Mouse (Mus musculus) hindbrain, embryonic 12.5 days (tissue): ENCODE results near the gene Il18rap. TPM values are rescaled to one million over a fixed set of nuclear protein-coding genes. Genes with fewer than 3 reads are reported as not detected.

Experiments used
- ATAC-seq: fragments of 200-750 bp; cut with Nextera tagmentation; 2 replicates; pipeline ENCODE4 v1.8.0; 2017; ENCODE audit warnings: moderate TSS enrichment; ENCODE audit not compliant: low FRiP score
- H3K27ac ChIP-seq: fragments of 300-500 bp; sonication (generic); 2 replicates; pipeline ENCODE4 v1.5.1; 2016; ENCODE audit warnings: mild to moderate bottlenecking
- H3K27me3 ChIP-seq: fragments of 300-500 bp; sonication (generic); 2 replicates; pipeline ENCODE4 v1.6.1; 2016; ENCODE audit warnings: mild to moderate bottlenecking
- H3K36me3 ChIP-seq: fragments of 300-500 bp; sonication (generic); 2 replicates; pipeline ENCODE4 v1.6.1; 2016; ENCODE audit warnings: mild to moderate bottlenecking
- H3K4me1 ChIP-seq: fragments of 300-500 bp; sonication (generic); 2 replicates; pipeline ENCODE4 v1.6.1; 2016
- H3K4me2 ChIP-seq: fragments of 300-500 bp; sonication (generic); replicated peaks from 2 replicates; pipeline ENCODE4 v1.6.1; 2016; ENCODE audit warnings: mild to moderate bottlenecking
- H3K4me3 ChIP-seq: fragments of 300-500 bp; sonication (generic); 2 replicates; pipeline ENCODE4 v1.5.1; 2016; ENCODE audit warnings: mild to moderate bottlenecking
- H3K9ac ChIP-seq: fragments of 300-500 bp; sonication (generic); 2 replicates; pipeline ENCODE4 v1.6.1; 2016; ENCODE audit warnings: mild to moderate bottlenecking, moderate library complexity
- H3K9me3 ChIP-seq: fragments of 300-500 bp; sonication (generic); replicated peaks from 2 replicates; pipeline ENCODE4 v1.6.1; 2016; ENCODE audit warnings: mild to moderate bottlenecking
- WGBS: fragments of 180-500 bp; shearing (Covaris S2); methylation state at CpG from one replicate; pipeline ENCODE4 v1.1.7; 2016; 5-methylcytosine and 5-hydroxymethylcytosine counted together
- polyA plus RNA-seq: library from polyadenylated mRNA; unstranded; fragments of >200 nt; fragmentation: Nextera tagmentation; extraction: Ambion mirVana; gene quantifications from 2 replicates; pipeline ENCODE4 v1.2.1, GENCODE M21; 2016

Il18rap gene
- polyA plus RNA-seq, 1 experiment from 2014 or later, result 0.12 TPM

GRCm38 (mm10) chr1:40499708-40500107 lies 15.5 kb upstream of the Il18rap start:
- no peak overlapping the region for H3K9ac ChIP-seq
- no peak overlapping the region for H3K4me2 ChIP-seq
- no peak overlapping the region for H3K4me3 ChIP-seq
- no peak overlapping the region for H3K27ac ChIP-seq
- no peaks in the 10 kb centered on the region for H3K36me3 ChIP-seq
- H3K9me3 ChIP-seq, result no peaks in the 10 kb centered on the region
- no peak for ATAC-seq
- no peaks in the 10 kb centered on the region for H3K27me3 ChIP-seq
- 93% methylated on average over 1 of the region's 1 CpGs for WGBS
- no peaks in the 10 kb centered on the region for H3K4me1 ChIP-seq

GRCm38 (mm10) chr1:40501126-40501525 lies 14.0 kb upstream of the Il18rap start:
- WGBS, result 87% methylated on average over 4 of the region's 4 CpGs
- H3K9ac ChIP-seq, result no peak overlapping the region
- ATAC-seq, result no peak
- H3K27me3 ChIP-seq, result no peaks in the 10 kb centered on the region
- no peaks in the 10 kb centered on the region for H3K36me3 ChIP-seq
- no peaks in the 10 kb centered on the region for H3K9me3 ChIP-seq
- H3K4me1 ChIP-seq, result no peaks in the 10 kb centered on the region
- no peak overlapping the region for H3K4me3 ChIP-seq
- H3K4me2 ChIP-seq, result no peak overlapping the region
- no peak overlapping the region for H3K27ac ChIP-seq

DNA sequence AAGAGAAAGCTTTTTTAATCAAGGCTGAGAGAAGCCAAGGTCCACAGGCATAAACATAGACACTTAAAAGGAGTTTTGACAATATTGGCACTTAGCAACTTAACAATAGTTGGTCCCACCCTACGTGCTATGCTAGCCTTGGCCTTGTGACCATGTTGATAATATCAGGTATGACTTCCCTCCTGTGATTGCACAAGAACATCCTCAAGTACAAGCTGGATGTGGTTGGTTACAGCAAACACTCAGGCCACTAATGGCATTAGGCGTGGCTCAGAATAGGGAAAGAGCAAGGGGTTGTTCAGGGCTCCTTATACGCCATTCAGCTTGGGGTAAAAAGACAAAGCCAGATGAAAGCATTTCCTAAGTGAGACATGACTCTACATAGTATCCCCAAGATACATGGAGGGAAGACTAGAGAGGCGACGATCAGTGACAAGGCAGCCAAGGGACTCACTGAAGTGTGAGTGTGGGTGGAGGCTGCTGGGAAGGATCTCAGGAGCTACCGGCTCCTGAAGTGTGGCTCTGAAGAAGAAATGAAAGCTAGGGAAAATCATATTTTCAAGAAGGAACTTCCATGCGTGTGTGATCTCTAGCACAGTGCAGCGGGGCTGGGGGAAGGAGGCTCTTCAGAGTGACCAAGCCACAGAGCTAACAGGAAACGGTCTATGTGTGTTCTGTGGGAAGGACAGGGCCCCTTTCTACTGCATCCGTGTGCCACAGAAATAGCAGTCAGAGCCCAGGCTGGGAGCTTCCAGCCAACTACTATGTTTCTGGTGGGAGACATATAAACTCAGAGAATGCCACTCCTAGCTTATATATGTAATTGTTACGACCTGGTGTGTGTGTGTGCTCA lies 13.4 kb upstream of the Il18rap start:
- WGBS, result 91% methylated on average over 11 of the region's 11 CpGs
- no peak for ATAC-seq
- no peaks in the 10 kb centered on the region for H3K4me1 ChIP-seq
- no peaks in the 10 kb centered on the region for H3K36me3 ChIP-seq
- H3K27me3 ChIP-seq, result no peaks in the 10 kb centered on the region
- H3K4me2 ChIP-seq, result no peak overlapping the region
- H3K9me3 ChIP-seq, result no peaks in the 10 kb centered on the region
- no peak overlapping the region for H3K9ac ChIP-seq
- no peak overlapping the region for H3K4me3 ChIP-seq
- H3K27ac ChIP-seq, result no peak overlapping the region

DNA sequence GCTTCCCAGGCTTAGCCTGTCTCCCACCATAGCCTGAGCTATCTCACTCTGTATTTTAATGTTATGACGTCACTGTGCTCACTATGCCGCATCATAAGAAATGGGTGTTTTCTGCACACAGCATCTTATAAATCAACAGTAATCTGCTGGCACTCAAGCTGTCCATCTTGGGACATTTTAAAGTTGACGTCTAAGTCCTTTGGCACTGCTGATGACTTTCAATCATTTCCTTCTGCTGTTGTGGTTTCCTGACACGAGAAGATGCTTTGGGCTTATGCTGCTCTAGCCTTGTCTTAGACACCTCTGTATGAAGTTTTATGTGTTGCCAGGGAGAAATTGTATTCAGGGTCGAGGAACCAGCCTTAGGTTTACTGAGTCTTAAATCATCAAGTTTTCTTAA lies 10.6 kb upstream of the Il18rap start:
- H3K9me3 ChIP-seq, result no peaks in the 10 kb centered on the region
- no peak for ATAC-seq
- H3K27me3 ChIP-seq, result no peaks in the 10 kb centered on the region
- H3K4me3 ChIP-seq, result no peak overlapping the region
- H3K4me1 ChIP-seq, result no peaks in the 10 kb centered on the region
- H3K9ac ChIP-seq, result no peak overlapping the region
- no peak overlapping the region for H3K4me2 ChIP-seq
- 86% methylated on average over 5 of the region's 5 CpGs for WGBS
- H3K36me3 ChIP-seq, result no peaks in the 10 kb centered on the region
- no peak overlapping the region for H3K27ac ChIP-seq

DNA sequence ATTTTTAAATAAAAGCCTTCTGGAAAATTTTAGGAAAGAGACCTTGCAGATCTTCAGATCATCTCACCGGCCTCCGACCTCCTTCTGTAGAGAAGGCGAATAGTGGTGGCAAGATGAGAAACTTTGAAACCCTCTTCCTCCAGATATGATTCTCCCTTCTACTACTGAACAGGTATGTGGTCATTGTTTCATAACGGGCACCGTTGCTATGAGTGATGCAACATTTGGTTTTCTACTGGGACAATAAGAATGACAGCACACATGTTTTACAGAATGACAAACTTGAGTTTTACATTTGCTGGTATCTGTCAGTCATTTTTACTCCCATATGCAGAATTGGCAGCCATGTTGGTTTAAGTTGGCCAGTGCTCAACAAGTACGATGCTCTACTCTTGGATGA lies 1.2 kb downstream of the Il18rap start:
- Histone ChIP-seq H3K27me3 (no peaks in the 10 kb centered on the region), H3K4me1 (no peaks in the 10 kb centered on the region), H3K36me3 (no peaks in the 10 kb centered on the region), H3K9ac (no peak overlapping the region), H3K4me2 (no peak overlapping the region), H3K27ac (no peak overlapping the region), H3K4me3 (no peak overlapping the region), H3K9me3 (no peaks in the 10 kb centered on the region; the same call in 1 of the 2 replicates)
- 97% methylated on average over 6 of the region's 6 CpGs for WGBS
- ATAC-seq, result no peak

DNA sequence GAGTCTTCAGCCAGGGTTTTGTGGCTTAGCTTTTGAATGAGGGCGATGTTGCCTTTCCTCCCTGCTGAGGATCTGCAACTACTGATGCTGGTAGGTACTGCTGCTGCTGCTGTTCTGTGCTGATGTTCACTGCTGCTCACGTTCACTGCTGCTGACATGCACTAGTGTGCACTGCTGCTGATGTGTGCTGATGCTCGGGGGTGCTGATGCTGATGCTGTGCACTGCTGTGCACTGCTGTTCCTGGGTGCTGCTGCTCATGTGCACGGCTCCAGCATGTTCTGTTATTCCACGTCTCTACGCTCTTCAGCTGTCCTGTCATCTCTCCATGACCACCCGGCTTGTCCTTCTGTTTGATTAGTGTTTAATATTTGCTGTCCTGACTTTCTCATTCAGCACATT lies 7.8 kb downstream of the Il18rap start:
- Histone ChIP-seq H3K27me3 (no peaks in the 10 kb centered on the region), H3K27ac (no peak overlapping the region), H3K36me3 (no peaks in the 10 kb centered on the region), H3K4me1 (no peaks in the 10 kb centered on the region), H3K4me2 (no peak overlapping the region), H3K4me3 (no peak overlapping the region), H3K9me3 (no peaks in the 10 kb centered on the region), H3K9ac (no peak overlapping the region)
- ATAC-seq, result no peak
- WGBS, result 94% methylated on average over 7 of the region's 7 CpGs

DNA sequence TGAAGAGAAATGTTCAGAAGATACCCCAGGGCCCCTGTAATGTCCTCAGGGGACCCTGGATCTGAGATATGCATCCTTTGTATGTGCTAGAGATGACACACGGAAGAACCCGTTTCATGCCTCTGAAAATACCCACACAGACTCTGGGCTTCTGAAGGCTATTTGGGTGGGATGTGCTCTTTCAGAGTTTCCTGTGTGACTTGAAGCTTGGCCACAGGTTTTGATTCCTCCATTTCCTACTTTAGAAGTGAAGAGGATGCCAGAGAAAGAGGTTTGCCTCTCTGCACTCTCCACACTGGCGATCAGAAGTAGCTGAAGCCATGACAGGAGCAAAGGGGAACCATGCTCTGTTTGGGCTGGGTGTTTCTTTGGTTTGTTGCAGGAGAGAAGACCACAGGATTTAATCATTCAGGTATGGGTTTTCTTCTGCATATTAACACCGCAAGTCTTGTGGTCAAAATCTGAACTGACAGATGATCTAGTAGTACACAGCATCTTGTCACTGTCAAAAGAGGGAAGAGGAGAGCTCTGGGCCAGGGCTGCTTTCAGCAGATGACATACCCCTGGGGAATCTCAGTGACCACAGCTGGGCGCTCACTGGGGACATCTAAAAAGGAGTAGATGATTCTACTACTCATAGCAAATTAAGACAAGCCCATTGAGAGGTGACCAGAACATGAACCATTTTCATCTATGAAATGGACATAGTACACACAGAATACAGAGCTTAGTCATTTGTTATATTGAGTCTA lies 9.0 kb downstream of the Il18rap start:
- WGBS, result 94% methylated on average over 5 of the region's 5 CpGs
- Histone ChIP-seq H3K27me3 (no peaks in the 10 kb centered on the region), H3K4me3 (no peak overlapping the region), H3K4me1 (no peaks in the 10 kb centered on the region), H3K9me3 (no peaks in the 10 kb centered on the region), H3K27ac (no peak overlapping the region), H3K4me2 (no peak overlapping the region), H3K36me3 (no peaks in the 10 kb centered on the region), H3K9ac (no peak overlapping the region)
- ATAC-seq, result no peak

- Histone ChIP-seq H3K9ac (no peak overlapping the region), H3K4me1 (no peaks in the 10 kb centered on the region), H3K4me3 (no peak overlapping the region), H3K9me3 (0 out of 2 replicates have a peak, but pooled peaks cover 8% of the 10 kb centered on the region), H3K27ac (no peak overlapping the region), H3K36me3 (no peaks in the 10 kb centered on the region), H3K27me3 (no peaks in the 10 kb centered on the region), H3K4me2 (no peak overlapping the region)
- 89% methylated on average over 5 of the region's 5 CpGs for WGBS
- ATAC-seq, result no peak
Observed at GRCm38 (mm10) chr1:40529287-40529686, 14.1 kb downstream of the Il18rap start.

DNA sequence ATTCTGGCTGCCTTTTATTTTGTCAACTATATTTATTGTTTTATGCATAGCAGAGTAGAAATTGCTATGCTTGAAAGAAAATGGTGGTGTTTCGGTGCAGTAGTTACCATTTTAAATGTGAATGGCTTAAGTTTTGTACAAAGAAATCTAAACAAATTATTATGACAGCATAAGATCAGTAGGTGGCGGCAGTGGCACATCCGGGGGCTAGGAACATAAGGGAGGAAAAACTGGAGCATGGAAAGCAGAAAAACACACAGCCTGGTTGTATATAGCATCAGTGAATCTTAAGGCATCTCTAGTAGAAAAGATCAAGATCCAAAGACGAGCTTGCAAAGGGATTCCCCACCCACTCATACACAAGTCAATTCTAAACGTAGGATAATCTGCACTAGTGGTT lies 22.4 kb downstream of the Il18rap start:
- Histone ChIP-seq H3K4me2 (no peak overlapping the region), H3K27ac (no peak overlapping the region), H3K36me3 (no peaks in the 10 kb centered on the region), H3K27me3 (no peaks in the 10 kb centered on the region), H3K4me1 (no peaks in the 10 kb centered on the region), H3K4me3 (no peak overlapping the region), H3K9ac (no peak overlapping the region), H3K9me3 (0 out of 2 replicates have a peak, but pooled peaks cover 6% of the 10 kb centered on the region)
- no peak for ATAC-seq
- 77% methylated on average over 5 of the region's 5 CpGs for WGBS

GRCm38 (mm10) chr1:40544650-40545049 lies 29.5 kb downstream of the Il18rap start:
- Histone ChIP-seq H3K27me3 (no peaks in the 10 kb centered on the region), H3K4me2 (no peak overlapping the region), H3K27ac (no peak overlapping the region), H3K4me1 (peaks cover 11% of the 10 kb centered on the region), H3K4me3 (no peak overlapping the region), H3K9me3 (no peaks in the 10 kb centered on the region), H3K9ac (no peak overlapping the region), H3K36me3 (no peaks in the 10 kb centered on the region)
- WGBS, result 0% methylated on average over 2 of the region's 2 CpGs
- ATAC-seq, result no peak

DNA sequence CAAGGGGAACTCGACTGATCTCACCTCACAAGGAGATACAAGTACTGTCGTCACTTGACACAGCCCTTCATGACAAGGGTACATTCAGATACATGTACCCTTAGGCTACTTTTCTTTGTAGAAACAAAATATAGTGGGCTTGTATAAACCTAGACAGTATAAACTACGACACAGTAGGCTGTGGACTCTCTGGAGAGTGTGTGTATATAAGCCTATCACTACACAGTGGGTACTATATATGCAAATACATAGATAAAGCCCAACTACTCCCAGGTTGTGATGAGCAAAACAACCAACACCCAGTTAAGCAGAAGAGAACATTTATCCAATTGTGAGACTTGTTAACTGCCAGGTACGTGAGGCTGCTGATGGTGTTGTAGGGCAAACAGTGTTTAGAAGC lies 31.5 kb downstream of the Il18rap start:
- H3K4me3 ChIP-seq, result no peak overlapping the region
- H3K27ac ChIP-seq, result no peak overlapping the region
- 79% methylated on average over 4 of the region's 4 CpGs for WGBS
- H3K4me1 ChIP-seq, result peaks cover 11% of the 10 kb centered on the region
- ATAC-seq, result no peak
- H3K27me3 ChIP-seq, result no peaks in the 10 kb centered on the region
- H3K4me2 ChIP-seq, result no peak overlapping the region
- H3K9me3 ChIP-seq, result no peaks in the 10 kb centered on the region
- no peak overlapping the region for H3K9ac ChIP-seq
- H3K36me3 ChIP-seq, result no peaks in the 10 kb centered on the region

GRCm38 (mm10) chr1:40547064-40547572 lies 32.0 kb downstream of the Il18rap start:
- Histone ChIP-seq H3K9me3 (no peaks in the 10 kb centered on the region), H3K27me3 (no peaks in the 10 kb centered on the region), H3K4me3 (no peak overlapping the region), H3K36me3 (no peaks in the 10 kb centered on the region), H3K4me1 (peaks cover 11% of the 10 kb centered on the region), H3K9ac (no peak overlapping the region), H3K4me2 (no peak overlapping the region), H3K27ac (no peak overlapping the region)
- peak; percentile 89 for ATAC-seq
- 59% methylated on average over 11 of the region's 11 CpGs for WGBS
